Mouse (Mus musculus) inflammation-experienced regulatory T-cells, adult 6 months (primary cell): ENCODE measurements around the gene Tmem274. TPM values are rescaled to one million over a fixed set of nuclear protein-coding genes. Genes with fewer than 3 reads are reported as not detected.
A peak's percentile ranks its signal among the peaks of the same experiment; 100 is the strongest.

Experiments used
- ATAC-seq: one replicate; pipeline ENCODE4 v1.8.0; 2017
- polyA plus RNA-seq, 3 experiments: library from polyadenylated mRNA; unstranded; fragments of 100-300 nt; shearing (Covaris generic); gene quantifications; one replicate each; pipeline ENCODE4 v1.2.1; 2017

The Tmem274 gene
- polyA plus RNA-seq, 3 experiments from 2014 or later: 0.63 TPM; not detected in 2

DNA sequence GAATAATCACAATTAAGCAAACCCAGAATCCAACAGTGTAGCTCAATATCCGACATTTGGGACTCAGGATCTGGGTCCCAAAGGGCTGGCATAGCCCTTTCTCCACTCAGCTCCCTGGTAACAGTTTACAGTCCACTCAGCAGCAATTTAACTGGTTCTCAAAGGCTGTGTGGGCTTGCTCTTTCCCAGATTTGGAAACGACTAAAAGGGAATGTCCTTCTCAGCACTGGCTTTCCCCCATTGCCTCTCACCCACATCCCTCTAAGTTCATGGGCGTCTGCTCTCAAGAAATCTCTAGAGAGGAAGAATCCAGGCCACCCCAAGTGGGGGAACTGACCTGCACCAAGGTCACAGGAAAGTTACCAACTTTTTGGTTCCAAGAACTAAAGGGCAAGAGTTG is 7.4 kb downstream of the Tmem274 start:
- ATAC-seq: no peak

DNA sequence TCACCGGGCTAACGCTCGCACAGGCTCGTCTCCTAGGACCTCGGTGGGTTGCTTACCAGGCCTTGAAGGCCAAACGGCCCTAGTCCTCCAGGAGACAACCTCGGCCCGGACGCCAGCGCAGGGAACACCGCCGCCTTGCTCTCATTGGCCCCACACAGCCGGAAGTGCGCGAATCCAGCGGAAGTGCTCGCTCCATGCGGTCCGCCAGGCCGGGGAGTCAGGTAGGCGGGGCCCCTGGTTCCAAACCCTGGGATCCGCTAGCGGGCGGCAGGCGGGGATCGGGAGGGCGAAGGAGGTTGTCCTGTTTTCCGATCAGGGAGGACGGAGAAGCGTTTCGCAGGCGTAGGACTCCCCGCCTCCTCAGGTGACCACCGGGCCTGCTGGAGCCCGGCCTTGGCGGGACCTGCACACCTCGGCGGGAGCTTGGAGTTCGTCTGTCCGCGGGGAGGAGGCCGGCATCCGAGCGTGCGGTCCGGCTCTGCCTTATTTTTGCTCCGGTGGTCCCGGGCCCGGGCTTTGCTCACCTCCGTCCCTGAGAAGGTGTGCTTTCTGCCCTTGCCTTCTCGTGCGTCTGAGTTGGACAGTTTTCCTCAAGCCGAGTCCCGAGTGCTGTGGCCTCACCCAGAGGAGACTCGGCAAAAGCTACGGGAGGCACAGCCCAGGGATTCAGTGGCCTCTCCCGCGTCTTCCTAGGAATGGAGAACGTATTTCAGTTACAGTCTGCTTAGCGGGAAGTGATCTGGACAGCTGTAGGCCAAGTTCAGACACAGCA is 8.1 kb downstream of the Tmem274 start, which contains the start of the genes Nmnat1 and Lzic:
Nmnat1 (minus strand) TSS at position 150 of the 772 bp plus-strand sequence.
Lzic (plus strand) TSS at position 177 of the 772 bp plus-strand sequence.
- peak; percentile 94 for ATAC-seq

DNA sequence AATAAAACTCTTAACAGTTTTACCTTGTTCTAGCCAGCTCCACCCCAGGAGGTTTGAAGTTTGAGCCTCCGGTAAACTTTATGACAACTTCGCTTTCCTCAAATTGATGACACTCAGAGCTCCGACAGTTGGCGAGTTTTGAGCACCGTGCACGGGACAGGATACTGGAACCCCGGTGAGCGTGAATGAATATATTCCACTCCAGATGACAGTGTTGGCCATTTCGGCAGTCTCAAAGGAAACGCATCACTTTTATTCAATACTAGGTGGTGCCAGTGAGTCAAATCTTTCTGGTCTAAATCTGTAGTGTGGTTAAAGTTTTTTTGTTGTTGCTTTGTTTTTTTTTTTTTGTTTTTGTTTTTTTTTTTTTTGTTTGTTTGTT is 8.6 kb downstream of the Tmem274 start:
- ATAC-seq: peak; percentile 72

DNA sequence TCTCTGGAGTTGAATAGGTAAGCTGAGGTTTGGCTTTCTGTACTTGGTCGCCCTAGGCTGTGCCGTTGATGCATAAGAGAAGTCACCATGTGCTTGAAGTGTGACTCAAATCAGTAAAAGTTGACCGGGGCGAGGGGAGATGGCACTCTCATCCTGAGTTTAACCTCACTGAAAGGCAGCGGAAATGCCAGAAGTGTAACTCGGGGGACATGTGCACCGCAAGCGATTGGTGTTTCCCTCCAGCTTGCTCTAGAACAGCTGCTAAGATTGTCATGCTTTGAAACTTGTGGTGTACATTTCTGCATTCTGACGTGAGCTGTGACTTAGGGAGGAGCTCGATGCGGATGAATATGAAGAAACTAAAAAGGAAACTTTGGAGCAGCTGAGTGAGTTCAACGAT is 10.6 kb downstream of the Tmem274 start:
- ATAC-seq: no peak

DNA sequence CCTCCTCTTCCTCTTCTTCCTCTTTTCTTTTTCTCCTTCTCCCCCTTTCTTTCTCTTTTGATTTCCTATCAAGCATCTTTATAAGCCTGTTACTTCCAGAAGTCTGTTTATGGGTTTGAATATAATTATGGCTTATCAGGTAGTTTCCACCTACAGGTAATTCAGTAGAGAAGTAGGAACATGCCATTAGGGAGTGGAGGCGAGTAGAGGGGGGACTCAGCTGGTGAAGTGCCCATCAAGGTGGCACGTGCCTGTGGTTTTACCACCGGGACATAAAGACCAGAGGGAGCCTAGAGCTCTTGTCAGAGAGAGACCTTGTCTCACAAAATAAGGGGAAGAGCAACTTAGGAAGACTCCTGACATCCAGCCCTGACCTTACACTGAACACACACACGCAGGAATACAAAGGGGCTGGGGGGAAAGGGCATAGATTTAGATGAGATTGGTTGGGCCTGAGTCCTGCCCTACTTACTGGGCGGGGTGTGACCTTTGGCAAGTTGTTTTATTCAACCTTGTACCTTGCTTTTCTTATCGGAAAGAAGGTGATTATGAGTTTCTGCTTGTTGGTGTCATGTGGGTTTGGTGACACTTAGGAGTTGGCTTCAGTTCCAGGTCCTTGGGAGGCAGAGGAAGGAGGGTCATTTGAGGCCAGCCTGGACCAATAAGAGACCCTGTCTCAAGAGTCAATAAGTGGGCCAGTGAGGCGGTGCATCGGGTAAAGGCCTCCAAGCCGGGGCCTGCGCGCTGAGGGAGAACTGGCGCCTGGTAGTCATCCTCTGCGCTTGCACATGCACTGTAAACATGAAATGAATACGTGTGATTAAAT is 12.4 kb downstream of the Tmem274 start:
- no peak for ATAC-seq

DNA sequence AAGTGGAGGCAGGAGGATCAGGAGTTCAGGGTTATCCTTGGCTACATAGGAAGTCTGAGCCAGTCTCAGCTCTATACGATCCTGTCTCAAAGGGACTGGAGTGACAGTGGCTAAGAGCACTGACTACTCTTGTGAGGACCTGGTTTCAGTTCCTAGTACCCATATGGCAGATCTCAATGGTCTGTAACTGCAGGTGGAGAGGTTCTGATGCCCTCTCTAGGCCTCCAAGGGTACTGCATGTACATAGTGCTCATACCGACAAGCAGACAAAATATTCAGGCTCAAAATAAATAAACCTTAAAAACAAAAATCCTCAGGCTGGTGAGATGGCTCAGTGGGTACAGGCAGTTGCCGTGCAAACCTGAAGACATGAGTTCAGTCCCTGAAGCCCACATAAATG is 14.0 kb downstream of the Tmem274 start:
- no peak for ATAC-seq

DNA sequence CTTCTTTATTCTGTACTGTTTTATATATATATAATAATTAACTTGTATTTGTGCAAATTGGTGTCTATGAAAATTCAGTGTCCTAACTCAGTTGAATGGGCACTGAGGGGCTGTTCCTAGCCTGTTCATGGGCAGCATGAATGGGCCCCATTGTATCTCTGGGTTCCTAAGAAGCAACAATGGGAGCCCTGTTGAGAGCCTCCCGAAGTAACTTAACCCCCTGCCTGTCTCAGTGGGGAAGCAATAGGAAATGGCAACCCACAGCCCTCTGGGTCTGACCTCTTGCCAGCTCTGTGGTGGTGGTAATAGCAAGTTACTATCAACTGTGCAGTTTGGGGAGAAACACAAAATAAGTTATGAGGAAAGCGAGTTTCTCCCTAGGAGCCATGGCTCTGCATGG is 19.4 kb downstream of the Tmem274 start:
- no peak for ATAC-seq

DNA sequence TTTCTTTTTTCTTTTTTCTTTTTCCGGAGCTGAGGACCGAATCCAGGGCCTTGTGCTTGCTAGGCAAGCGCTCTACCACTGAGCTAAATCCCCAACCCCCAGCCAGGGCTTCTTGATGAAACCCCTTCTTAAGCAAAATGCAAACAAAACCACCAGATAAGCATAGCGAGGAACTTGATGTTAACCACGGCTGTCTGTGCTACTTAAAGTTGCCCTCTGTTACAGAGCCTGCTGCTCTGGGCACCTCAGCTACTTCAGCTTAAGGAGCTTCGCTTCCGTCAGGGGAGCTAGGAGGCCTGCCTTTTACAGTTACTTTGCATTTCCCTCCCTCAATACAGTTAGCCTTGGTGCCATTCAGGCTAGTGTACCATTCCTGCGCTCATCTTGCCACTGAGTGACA is 21.7 kb downstream of the Tmem274 start:
- no peak for ATAC-seq

DNA sequence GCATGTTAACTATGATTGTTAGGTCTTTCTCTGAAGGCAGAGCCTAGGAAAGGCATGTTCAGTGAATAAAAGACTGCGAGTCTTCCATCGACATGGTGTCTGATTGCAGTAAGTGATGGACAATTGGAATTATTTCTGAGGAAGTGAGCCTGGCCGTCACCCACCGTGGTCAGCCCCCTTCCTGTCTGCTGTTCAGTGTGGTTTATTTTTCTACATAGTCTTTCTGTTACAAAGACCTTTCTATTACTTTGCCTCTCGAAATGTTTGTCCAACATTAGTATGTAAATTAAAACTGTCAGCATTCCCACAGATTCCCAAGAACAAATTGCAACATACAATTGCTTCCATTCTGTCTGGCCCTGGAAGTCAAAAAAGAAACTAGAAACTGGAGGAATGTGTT is 22.6 kb downstream of the Tmem274 start:
- no peak for ATAC-seq

DNA sequence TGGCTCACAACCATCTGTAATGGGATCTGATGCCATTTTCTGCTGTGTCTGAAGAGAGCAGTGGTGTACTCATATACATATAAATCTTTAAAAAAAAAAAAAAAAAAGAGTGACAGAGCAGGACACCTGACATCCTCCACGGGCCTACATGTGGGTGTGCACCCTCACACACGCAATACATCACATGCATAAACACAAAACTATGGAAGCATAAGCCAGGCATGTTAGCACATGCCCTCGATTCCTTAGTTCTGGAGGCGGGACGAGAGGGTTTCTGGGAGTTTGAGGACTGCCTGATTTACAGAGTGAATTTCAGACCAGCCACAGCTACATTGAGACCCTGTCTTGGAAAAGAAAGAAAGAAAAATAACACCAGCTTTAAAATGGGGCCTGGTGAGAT is 27.2 kb downstream of the Tmem274 start:
- no peak for ATAC-seq

DNA sequence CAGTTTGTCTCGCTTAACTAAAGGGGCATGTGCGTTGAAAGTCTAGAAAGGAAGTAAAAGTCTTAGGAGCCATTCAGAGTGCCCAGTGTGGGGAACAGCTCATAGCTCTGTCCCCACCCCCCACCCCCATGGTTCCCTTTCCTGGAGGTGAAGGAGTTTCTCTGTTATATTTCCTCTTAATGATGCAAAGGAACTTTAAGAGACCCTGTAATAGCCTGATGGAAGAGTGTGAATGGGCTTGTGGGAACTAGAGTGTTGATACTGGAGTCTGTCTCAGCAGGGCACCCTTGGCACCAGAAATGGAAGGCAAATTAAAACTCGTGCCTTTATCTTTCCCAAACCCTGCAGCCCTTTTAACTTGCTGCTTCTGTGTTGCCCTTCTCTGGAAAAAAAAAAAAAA is 27.7 kb downstream of the Tmem274 start:
- ATAC-seq: no peak

DNA sequence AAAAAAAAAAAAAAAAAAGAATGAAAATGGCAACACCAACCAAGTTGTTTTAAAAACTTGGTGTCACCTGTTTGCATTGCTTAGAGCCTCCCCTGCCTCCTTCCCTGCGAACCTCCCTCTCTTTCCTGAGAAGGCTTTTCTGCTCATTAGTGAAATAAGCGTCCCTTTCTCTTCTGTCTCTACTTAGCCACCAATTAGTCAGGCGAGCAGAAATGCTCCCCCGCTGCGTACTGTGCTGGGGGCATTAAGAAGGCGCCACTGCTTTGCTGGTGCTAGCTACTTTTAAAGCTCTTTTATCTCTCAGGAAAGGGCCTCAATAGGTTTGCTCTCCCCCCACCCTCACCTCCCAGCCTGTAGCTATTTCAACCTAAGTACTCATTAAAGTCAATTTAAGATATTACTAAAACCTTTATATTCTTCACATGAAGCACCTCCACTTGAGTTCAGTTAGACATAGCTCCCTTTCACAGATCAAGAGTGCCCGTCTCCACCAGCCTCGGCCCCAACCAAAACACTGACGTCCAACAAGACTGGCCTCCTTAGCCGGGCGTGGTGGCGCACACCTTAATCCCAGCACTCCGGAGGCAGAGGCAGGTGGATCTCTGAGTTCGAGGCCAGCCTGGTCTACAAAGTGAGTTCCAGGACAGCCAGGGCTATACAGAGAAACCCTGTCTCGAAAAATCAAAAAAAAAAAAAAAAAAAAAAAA is 28.2 kb downstream of the Tmem274 start:
- ATAC-seq: no peak

DNA sequence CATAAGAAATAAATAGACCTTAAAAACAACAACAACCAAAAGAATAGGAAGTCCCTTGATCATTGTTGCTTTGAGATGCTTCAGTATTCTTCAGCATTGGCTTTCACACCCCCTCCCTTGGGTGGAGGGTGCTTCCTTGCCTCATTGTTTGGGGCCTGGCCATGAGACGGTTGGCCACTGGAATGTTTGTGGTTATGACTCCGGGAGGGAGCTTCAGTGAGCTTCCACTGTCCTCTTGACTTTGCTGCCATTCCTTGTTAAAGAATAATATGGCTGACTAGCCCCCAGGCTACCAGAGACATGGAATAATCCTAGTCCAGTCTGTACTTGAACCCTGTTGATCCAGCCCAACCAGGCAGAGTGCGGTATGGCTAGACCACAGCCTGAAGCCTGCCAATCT is 29.7 kb downstream of the Tmem274 start:
- ATAC-seq: no peak

DNA sequence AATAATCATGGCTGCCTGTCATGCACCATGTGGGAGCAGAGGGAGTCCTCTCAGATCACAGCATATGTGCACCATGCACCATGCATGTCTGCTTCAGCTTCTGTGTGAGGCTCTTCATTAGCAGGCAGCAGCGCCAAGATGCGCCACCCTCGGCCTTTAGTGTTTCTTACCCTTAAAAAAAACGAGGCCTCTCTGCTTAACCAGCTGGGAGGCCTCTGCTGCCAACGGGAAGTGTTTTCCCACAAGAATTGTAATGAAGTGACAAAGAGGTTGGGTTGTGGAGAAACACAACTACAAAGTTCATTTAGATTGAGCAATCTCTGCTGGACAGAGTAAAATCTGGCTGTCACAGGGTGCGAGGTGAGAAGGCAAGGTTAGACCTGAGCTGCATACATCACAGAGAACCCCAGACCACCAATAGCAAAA is 34.1 kb downstream of the Tmem274 start:
- no peak for ATAC-seq

DNA sequence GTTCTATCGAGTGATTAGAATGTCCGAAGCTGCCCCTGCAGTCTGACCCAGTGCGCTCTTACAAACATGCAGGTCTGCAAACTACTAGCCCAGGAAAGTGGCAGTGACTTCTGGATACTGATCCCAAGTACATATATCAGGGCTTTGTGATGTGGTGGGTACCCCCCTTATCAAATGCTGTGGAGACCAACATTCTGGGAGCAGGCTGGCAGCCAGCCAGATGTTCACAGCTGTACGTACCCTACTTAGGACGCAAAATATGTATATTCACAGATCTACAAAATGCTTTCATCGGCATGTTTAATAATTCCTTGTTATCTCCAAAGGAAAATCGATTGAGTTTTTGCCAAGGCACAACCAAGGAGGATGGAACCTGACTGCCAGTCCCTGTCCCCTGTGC is 34.9 kb downstream of the Tmem274 start:
- no peak for ATAC-seq

DNA sequence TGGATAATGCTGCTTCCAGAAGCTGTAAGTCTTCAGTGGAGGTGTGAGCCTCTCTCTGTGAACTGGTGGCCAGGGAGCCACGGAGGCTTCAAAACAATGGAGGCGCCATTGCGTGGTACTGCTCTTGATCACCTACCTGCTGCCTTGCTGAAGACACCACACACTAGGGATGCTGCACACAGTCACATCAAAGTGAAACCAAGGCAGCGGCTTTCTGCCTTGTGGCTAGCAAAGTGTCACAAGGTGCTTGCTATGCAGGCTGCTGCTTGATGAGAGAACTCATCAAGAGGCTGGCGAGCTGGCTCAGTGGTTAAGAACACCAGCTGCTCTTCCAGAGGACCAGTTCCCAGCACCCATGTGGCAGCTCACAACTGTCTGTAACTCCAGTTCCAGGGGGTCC is 38.5 kb downstream of the Tmem274 start:
- ATAC-seq: peak; percentile 38

DNA sequence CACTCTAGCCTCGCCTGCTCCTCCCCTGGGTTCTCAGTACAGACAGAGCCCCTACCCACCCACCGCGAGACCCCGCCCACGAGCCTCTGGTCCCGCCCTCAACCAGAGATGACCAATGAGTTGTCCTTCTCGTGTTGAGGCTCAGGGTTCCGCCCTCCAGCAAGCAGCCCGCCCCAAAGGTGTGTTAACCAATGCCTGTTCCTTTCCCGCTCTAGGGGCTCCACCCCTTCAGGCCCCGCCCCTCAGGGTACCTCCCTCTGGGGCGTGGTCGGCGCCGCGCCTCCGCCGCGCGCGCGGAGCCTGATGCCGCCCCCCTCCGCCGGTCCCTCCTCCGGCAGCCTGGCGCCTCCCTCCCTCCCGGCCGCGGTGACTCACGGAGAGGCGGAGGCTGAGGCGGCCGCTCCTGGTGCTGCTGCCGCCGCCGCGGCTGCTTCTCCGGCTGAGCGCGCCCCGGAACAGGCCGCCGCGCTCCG is 40.7 kb downstream of the Tmem274 start, which contains the start of gene Ctnnbip1:
Ctnnbip1 (plus strand) TSS at position 369 of the 473 bp plus-strand sequence.
- peak; percentile 92 for ATAC-seq

DNA sequence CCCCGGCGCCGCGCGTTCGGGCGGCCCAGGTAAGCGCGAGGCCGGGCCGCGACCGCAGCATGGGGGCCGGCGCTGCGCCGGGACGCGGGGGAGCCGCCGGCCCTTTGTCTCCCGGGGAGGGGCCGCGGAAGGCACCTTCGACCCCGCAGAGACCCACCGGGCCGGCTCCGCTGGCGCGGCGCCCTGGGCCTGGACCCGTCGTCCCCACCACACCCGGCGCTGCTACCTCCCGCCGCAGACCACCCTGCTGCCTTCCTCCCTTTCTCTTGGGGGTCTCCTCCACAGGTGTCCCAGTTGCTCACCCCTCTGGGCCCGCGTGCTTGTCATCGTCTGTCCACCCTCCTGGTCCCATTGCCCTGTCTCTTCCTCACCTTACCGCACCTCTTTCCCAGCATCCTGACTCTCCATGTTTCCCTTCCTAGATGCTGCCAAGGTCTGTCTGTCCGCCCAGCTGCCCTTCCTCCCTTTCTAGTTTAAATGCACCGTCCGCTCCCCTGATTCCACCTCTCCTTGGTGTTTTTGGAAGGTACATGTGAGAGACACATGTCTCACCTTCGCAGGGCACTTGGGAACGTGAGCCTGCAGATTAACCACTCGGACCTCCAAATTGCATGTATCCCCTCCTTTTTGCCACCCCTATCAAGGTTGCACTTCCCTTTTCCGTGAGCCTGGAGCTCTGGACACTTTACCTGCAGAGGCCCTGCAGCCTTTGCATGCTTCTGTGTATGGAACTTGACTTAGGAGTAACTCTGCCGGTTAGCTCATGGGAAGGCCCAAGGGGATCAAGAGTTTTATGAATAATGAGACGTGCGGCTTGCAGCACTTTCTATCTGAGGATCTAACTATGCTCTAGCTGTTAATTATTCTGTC is 41.4 kb downstream of the Tmem274 start:
- no peak for ATAC-seq

DNA sequence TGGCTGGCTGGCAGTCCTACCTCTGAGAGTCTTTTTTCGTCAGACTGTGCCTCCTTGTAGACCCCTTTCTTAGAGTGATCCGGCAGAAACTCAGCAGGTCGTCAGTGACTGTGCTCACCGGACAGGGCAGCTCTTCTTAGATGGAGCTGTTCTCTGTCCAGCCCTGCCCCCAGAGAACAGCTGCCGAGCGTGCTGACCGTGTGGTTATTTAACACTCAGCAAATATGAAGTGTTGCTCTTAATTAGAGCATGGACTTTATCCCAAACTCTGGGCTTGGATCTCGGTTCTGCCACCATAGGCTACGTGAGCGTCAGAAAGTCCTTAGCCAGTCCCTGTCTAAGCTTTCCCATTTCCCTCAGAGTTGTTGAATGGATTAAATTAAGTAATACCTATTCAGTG is 44.1 kb downstream of the Tmem274 start:
- ATAC-seq: no peak

DNA sequence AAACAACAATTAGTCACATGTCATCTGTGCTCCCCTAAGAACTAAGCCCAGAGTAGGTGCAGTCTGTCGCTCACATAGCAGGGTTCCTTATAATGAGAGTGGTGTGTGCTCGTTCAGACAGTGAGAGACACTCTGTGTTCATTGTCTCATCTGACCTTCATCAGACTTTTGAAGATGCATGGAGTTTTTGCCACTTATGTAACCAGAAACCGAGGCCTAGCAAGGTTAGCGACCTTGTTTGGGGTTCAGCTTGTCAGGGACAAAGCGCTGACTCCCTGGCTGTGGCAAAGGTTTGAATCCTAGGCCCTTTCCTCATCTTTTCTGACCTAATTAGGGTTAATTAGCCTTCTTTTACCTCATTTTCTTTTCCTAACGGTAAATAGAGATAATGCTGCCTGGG is 46.8 kb downstream of the Tmem274 start:
- no peak for ATAC-seq

DNA sequence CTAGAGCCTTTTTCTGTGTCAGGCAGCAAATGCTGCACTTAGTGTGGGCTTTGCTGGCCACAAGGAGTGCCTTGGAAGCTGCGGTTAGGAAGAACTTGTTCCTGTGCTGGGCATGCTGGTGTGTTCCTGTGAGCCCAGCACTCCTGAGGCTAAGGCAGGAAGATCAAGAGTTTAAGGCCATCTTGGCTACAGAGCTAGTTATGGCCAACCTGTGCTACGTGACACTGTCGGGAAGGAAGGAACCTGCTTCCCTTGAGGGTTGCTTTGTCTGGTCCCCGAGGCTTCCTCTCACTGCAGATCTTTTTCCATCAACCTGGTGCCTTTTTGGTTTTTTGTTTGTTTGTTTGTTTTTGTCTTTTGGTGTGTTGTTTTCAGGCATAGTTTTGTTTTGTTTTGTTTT is 48.0 kb downstream of the Tmem274 start:
- no peak for ATAC-seq

DNA sequence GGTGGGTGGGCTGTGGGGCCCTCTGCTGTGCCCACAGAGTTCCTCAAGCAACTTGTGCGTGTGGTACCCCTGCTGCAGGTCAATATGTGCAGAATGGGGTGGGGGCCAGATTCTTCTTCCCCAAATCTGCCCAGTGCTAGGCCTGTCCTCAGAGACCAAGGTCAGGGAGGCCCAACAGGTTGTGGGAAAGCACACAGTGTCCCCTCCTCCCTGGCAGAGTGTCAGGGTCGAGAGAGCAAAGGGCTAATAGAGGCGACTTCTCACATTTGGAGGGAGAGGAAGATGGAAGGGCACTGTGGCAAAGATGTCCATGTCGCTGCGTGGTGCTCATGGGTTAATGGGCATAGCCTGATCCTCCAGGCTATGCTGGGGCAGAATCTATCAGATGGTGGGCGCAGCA is 48.6 kb downstream of the Tmem274 start:
- no peak for ATAC-seq
